Mouse (Mus musculus): ENCODE measurements around the gene Stard3. TPM values are rescaled to one million over a fixed set of nuclear protein-coding genes. Genes with fewer than 3 reads are reported as not detected.
A peak's percentile ranks its signal among the peaks of the same experiment; 100 is the strongest.

Gene Stard3
- polyA plus RNA-seq, 1 experiment from 2014 or later, result 31.0 TPM

- Histone ChIP-seq H3K4me3 (ENCODE audit: low read depth, low read length) (no peak overlapping the region), H3K4me1 (ENCODE audit: control insufficient read depth, insufficient read depth, low read length) (peaks cover 12% of the 10 kb centered on the region; the same call in 1 of the 2 replicates), H3K36me3 (ENCODE audit: control insufficient read depth, insufficient read depth, low read length) (no peaks in the 10 kb centered on the region), H3K4me2 (ENCODE audit: low read depth, low read length) (no peak overlapping the region), H3K27ac (replicated peaks; ENCODE audit: low read depth, low read length) (no peak overlapping the region), H3K27me3 (replicated peaks; ENCODE audit: control insufficient read depth, insufficient read depth, low read length) (peaks cover 100% of the 10 kb centered on the region), H3K9me3 (ENCODE audit: control insufficient read depth, low read length) (no peaks in the 10 kb centered on the region), H3K9ac (ENCODE audit: low read depth, low read length) (no peak overlapping the region)
- DNase-seq (ENCODE audit: low spot score), result no peak
- no peak for ATAC-seq (ENCODE audit: low read depth)
- WGBS, result 87% methylated on average over 3 of the region's 3 CpGs
These were observed 26.0 kb upstream of the Stard3 start for GRCm38 (mm10) chr11:98332186-98332585.

GRCm38 (mm10) chr11:98332841-98333240 lies 25.3 kb upstream of the Stard3 start:
- WGBS, result 70% methylated on average over 4 of the region's 4 CpGs

GRCm38 (mm10) chr11:98333263-98333696 lies 24.9 kb upstream of the Stard3 start:
- no peak overlapping the region for H3K4me2 ChIP-seq (ENCODE audit: low read depth, low read length)
- H3K27ac ChIP-seq (replicated peaks; ENCODE audit: low read depth, low read length), result no peak overlapping the region
- H3K4me1 ChIP-seq (ENCODE audit: control insufficient read depth, insufficient read depth, low read length), result peaks cover 3% of the 10 kb centered on the region; the same call in 1 of the 2 replicates
- H3K4me3 ChIP-seq (ENCODE audit: low read depth, low read length), result no peak overlapping the region
- H3K36me3 ChIP-seq (ENCODE audit: control insufficient read depth, insufficient read depth, low read length), result no peaks in the 10 kb centered on the region
- DNase-seq (ENCODE audit: low spot score) (no peak), ATAC-seq (ENCODE audit: low read depth) (no peak)
- peaks cover 100% of the 10 kb centered on the region for H3K27me3 ChIP-seq (replicated peaks; ENCODE audit: control insufficient read depth, insufficient read depth, low read length)
- 72% methylated on average over 10 of the region's 10 CpGs for WGBS
- no peak overlapping the region for H3K9ac ChIP-seq (ENCODE audit: low read depth, low read length)
- H3K9me3 ChIP-seq (ENCODE audit: control insufficient read depth, low read length), result no peaks in the 10 kb centered on the region

More at GRCm38 (mm10) chr11:98332841-98333240, 25.3 kb upstream of the Stard3 start:
- no peak overlapping the region for H3K27ac ChIP-seq (replicated peaks; ENCODE audit: low read depth, low read length)
- no peak overlapping the region for H3K4me2 ChIP-seq (ENCODE audit: low read depth, low read length)
- DNase-seq (ENCODE audit: low spot score), result no peak
- peaks cover 8% of the 10 kb centered on the region; the same call in 1 of the 2 replicates for H3K4me1 ChIP-seq (ENCODE audit: control insufficient read depth, insufficient read depth, low read length)
- peaks cover 100% of the 10 kb centered on the region for H3K27me3 ChIP-seq (replicated peaks; ENCODE audit: control insufficient read depth, insufficient read depth, low read length)
- H3K36me3 ChIP-seq (ENCODE audit: control insufficient read depth, insufficient read depth, low read length), result no peaks in the 10 kb centered on the region
- H3K4me3 ChIP-seq (ENCODE audit: low read depth, low read length), result no peak overlapping the region
- no peaks in the 10 kb centered on the region for H3K9me3 ChIP-seq (ENCODE audit: control insufficient read depth, low read length)
- H3K9ac ChIP-seq (ENCODE audit: low read depth, low read length), result no peak overlapping the region
- ATAC-seq (ENCODE audit: low read depth), result no peak

GRCm38 (mm10) chr11:98333981-98334741 lies 24.0 kb upstream of the Stard3 start:
- ATAC-seq (ENCODE audit: low read depth) (no peak; the same call in 1 of the 2 replicates), DNase-seq (ENCODE audit: low spot score) (no peak)
- H3K27me3 ChIP-seq (replicated peaks; ENCODE audit: control insufficient read depth, insufficient read depth, low read length), result peaks cover 98% of the 10 kb centered on the region
- no peaks in the 10 kb centered on the region for H3K9me3 ChIP-seq (ENCODE audit: control insufficient read depth, low read length)
- WGBS, result 2% methylated on average over 12 of the region's 41 CpGs
- no peak overlapping the region for H3K9ac ChIP-seq (ENCODE audit: low read depth, low read length)
- H3K4me1 ChIP-seq (ENCODE audit: control insufficient read depth, insufficient read depth, low read length), result 0 out of 2 replicates have a peak, but pooled peaks cover 4% of the 10 kb centered on the region
- H3K4me2 ChIP-seq (ENCODE audit: low read depth, low read length), result peak overlapping the region; percentile 23
- peak overlapping the region; percentile 21 for H3K4me3 ChIP-seq (ENCODE audit: low read depth, low read length)
- no peak overlapping the region for H3K27ac ChIP-seq (replicated peaks; ENCODE audit: low read depth, low read length)
- H3K36me3 ChIP-seq (ENCODE audit: control insufficient read depth, insufficient read depth, low read length), result no peaks in the 10 kb centered on the region

GRCm38 (mm10) chr11:98335250-98335649 lies 22.9 kb upstream of the Stard3 start:
- H3K27ac ChIP-seq (replicated peaks; ENCODE audit: low read depth, low read length), result no peak overlapping the region
- H3K4me3 ChIP-seq (ENCODE audit: low read depth, low read length), result no peak overlapping the region
- ATAC-seq (ENCODE audit: low read depth) (no peak), DNase-seq (ENCODE audit: low spot score) (no peak)
- H3K9me3 ChIP-seq (ENCODE audit: control insufficient read depth, low read length), result no peaks in the 10 kb centered on the region
- H3K36me3 ChIP-seq (ENCODE audit: control insufficient read depth, insufficient read depth, low read length), result no peaks in the 10 kb centered on the region
- no peak overlapping the region for H3K4me2 ChIP-seq (ENCODE audit: low read depth, low read length)
- peaks cover 98% of the 10 kb centered on the region for H3K27me3 ChIP-seq (replicated peaks; ENCODE audit: control insufficient read depth, insufficient read depth, low read length)
- no peak overlapping the region for H3K9ac ChIP-seq (ENCODE audit: low read depth, low read length)
- 8% methylated on average over 8 of the region's 9 CpGs for WGBS
- 0 out of 2 replicates have a peak, but pooled peaks cover 4% of the 10 kb centered on the region for H3K4me1 ChIP-seq (ENCODE audit: control insufficient read depth, insufficient read depth, low read length)

GRCm38 (mm10) chr11:98336245-98337107 lies 21.7 kb upstream of the Stard3 start:
- no peaks in the 10 kb centered on the region for H3K36me3 ChIP-seq (ENCODE audit: control insufficient read depth, insufficient read depth, low read length)
- peaks cover 97% of the 10 kb centered on the region for H3K27me3 ChIP-seq (replicated peaks; ENCODE audit: control insufficient read depth, insufficient read depth, low read length)
- H3K27ac ChIP-seq (replicated peaks; ENCODE audit: low read depth, low read length), result no peak overlapping the region
- ATAC-seq (ENCODE audit: low read depth) (no peak), DNase-seq (ENCODE audit: low spot score) (no peak)
- H3K4me3 ChIP-seq (ENCODE audit: low read depth, low read length), result no peak overlapping the region
- H3K9ac ChIP-seq (ENCODE audit: low read depth, low read length), result no peak overlapping the region
- no peaks in the 10 kb centered on the region for H3K9me3 ChIP-seq (ENCODE audit: control insufficient read depth, low read length)
- 18% methylated on average over 13 of the region's 13 CpGs for WGBS
- H3K4me1 ChIP-seq (ENCODE audit: control insufficient read depth, insufficient read depth, low read length), result 0 out of 2 replicates have a peak, but pooled peaks cover 4% of the 10 kb centered on the region
- no peak overlapping the region for H3K4me2 ChIP-seq (ENCODE audit: low read depth, low read length)

- H3K27me3 ChIP-seq (replicated peaks; ENCODE audit: control insufficient read depth, insufficient read depth, low read length), result peaks cover 87% of the 10 kb centered on the region
- no peak for ATAC-seq (ENCODE audit: low read depth)
- H3K36me3 ChIP-seq (ENCODE audit: control insufficient read depth, insufficient read depth, low read length), result no peaks in the 10 kb centered on the region
- H3K9ac ChIP-seq (ENCODE audit: low read depth, low read length), result peak overlapping the region; percentile 66
- DNase-seq (ENCODE audit: low spot score), result no peak
- H3K27ac ChIP-seq (replicated peaks; ENCODE audit: low read depth, low read length), result no peak overlapping the region
- peaks cover 10% of the 10 kb centered on the region; the same call in 1 of the 2 replicates for H3K4me1 ChIP-seq (ENCODE audit: control insufficient read depth, insufficient read depth, low read length)
- WGBS, result 1% methylated on average over 31 of the region's 57 CpGs
- H3K4me3 ChIP-seq (ENCODE audit: low read depth, low read length), result peak overlapping the region; percentile 54
- peak overlapping the region; percentile 97 for H3K4me2 ChIP-seq (ENCODE audit: low read depth, low read length)
- H3K9me3 ChIP-seq (ENCODE audit: control insufficient read depth, low read length), result no peaks in the 10 kb centered on the region
These were observed 19.6 kb upstream of the Stard3 start for GRCm38 (mm10) chr11:98338507-98338961.

DNA sequence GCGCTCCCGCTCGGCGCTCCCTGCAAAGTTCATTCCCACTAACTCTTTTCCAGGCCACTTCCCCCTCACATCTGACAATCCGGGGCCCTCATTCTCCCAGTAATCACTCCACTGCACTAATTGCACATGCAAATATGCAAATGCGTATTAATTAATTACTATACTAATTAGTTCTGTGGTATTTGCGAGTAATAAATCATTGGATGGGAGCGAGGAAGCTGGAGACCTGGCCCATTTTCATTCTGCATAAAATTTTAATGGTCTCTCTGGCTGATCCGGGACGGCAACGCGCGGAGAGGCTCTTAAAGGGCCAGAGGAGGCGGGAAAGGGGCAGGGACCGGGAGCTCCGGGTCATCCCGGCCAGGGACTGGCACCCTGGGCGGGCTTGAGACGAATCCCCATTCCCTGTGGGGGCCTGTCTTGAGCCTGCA lies 19.1 kb upstream of the Stard3 start:
- under 1% methylated on average over 19 of the region's 19 CpGs for WGBS
- ATAC-seq (ENCODE audit: low read depth), result no peak
- H3K9ac ChIP-seq (ENCODE audit: low read depth, low read length), result peak overlapping the region; percentile 66

More for the DNA sequence above, 19.1 kb upstream of the Stard3 start:
- H3K27me3 ChIP-seq (replicated peaks; ENCODE audit: control insufficient read depth, insufficient read depth, low read length), result peaks cover 82% of the 10 kb centered on the region
- H3K4me2 ChIP-seq (ENCODE audit: low read depth, low read length), result peak overlapping the region; percentile 97
- no peak for DNase-seq (ENCODE audit: low spot score)
- H3K36me3 ChIP-seq (ENCODE audit: control insufficient read depth, insufficient read depth, low read length), result no peaks in the 10 kb centered on the region
- peaks cover 10% of the 10 kb centered on the region; the same call in 1 of the 2 replicates for H3K4me1 ChIP-seq (ENCODE audit: control insufficient read depth, insufficient read depth, low read length)
- no peak overlapping the region for H3K27ac ChIP-seq (replicated peaks; ENCODE audit: low read depth, low read length)
- H3K4me3 ChIP-seq (ENCODE audit: low read depth, low read length), result peak overlapping the region; percentile 54
- H3K9me3 ChIP-seq (ENCODE audit: control insufficient read depth, low read length), result no peaks in the 10 kb centered on the region
